Mouse (Mus musculus) lung, embryonic 14.5 days (tissue): Measurements from ENCODE around the gene Nsd1. TPM values are rescaled to one million over a fixed set of nuclear protein-coding genes. Genes with fewer than 3 reads are reported as not detected.
A peak's percentile ranks its signal among the peaks of the same experiment; 100 is the strongest.

Experiments used
- ATAC-seq: fragments of 200-750 bp; cut with Nextera tagmentation; 2 replicates; pipeline ENCODE4 v1.8.0; 2017; ENCODE audit warnings: mild to moderate bottlenecking, moderate TSS enrichment, moderate library complexity; ENCODE audit not compliant: insufficient read depth
- DNase-seq: peaks from one replicate; pipeline ENCODE4 v3.0.0-alpha.2; 2015
- H3K27ac ChIP-seq: fragments of 300-500 bp; sonication (generic); 2 replicates; pipeline ENCODE4 v1.5.1; 2014; ENCODE audit warnings: low read depth, mild to moderate bottlenecking, moderate library complexity
- H3K27me3 ChIP-seq: fragments of 300-500 bp; sonication (generic); 2 replicates; pipeline ENCODE4 v1.6.1; 2014; ENCODE audit warnings: low read length, control low read depth; ENCODE audit not compliant: insufficient read depth
- H3K36me3 ChIP-seq: fragments of 300-500 bp; sonication (generic); 2 replicates; pipeline ENCODE4 v1.6.1; 2014; ENCODE audit warnings: control low read depth; ENCODE audit not compliant: insufficient read depth
- H3K4me1 ChIP-seq: fragments of 300-500 bp; sonication (generic); 2 replicates; pipeline ENCODE4 v1.6.1; 2014; ENCODE audit warnings: antibody characterized with exemption, control low read depth; ENCODE audit not compliant: insufficient read depth
- H3K4me2 ChIP-seq: fragments of 300-500 bp; sonication (generic); 2 replicates; pipeline ENCODE4 v1.6.1; 2014; ENCODE audit warnings: mild to moderate bottlenecking
- H3K4me3 ChIP-seq: fragments of 300-500 bp; sonication (generic); 2 replicates; pipeline ENCODE4 v1.5.1; 2014; ENCODE audit warnings: low read depth, low read length
- H3K9ac ChIP-seq: fragments of 300-500 bp; sonication (generic); 2 replicates; pipeline ENCODE4 v1.6.1; 2014
- H3K9me3 ChIP-seq: fragments of 300-500 bp; sonication (generic); 2 replicates; pipeline ENCODE4 v1.6.1; 2016; ENCODE audit warnings: low read depth, low read length, control low read depth
- CTCF ChIP-seq: IDR thresholded peaks from 2 replicates; pipeline ENCODE4 v1.5.1; 2016; ENCODE audit warnings: antibody characterized with exemption, low read depth
- WGBS: fragments of 180-500 bp; shearing (Covaris S2); extraction: QIAGEN DNeasy Blood & Tissue Kit; methylation state at CpG from one replicate; pipeline ENCODE4 v1.1.7; 2014; 5-methylcytosine and 5-hydroxymethylcytosine counted together
- polyA plus RNA-seq: library from polyadenylated mRNA; unstranded; fragments of >200 nt; fragmentation: Nextera tagmentation; extraction: Ambion mirVana; gene quantifications from 2 replicates; pipeline ENCODE4 v1.2.1, GENCODE M21; 2014

Nsd1 gene
- polyA plus RNA-seq, 1 experiment from 2014 or later: 80.7 TPM

DNA sequence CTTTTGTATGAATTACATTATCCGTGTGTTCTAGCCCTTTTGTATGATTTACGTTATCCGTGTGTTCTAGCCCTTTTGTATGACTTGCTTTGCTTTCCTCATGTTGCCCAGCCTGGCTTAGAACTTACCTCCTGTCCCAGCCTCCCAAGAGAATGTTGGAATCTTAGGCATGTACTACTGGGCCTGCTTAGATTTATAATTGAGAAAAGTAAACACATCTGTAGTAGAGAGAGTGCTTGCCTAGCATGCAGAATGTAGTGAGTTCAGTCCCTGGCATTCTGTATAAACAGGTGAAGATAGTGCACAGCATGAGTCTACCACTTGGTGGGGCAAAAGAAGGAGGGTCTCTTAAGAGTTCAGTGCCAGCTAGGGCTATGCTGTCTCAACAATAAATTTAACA lies 14.8 kb downstream of the Nsd1 start:
- Histone ChIP-seq H3K27ac (no peak overlapping the region), H3K36me3 (peaks cover 81% of the 10 kb centered on the region), H3K9me3 (no peaks in the 10 kb centered on the region), H3K4me3 (no peak overlapping the region), H3K27me3 (no peaks in the 10 kb centered on the region), H3K4me1 (no peaks in the 10 kb centered on the region), H3K9ac (no peak overlapping the region), H3K4me2 (no peak overlapping the region)
- DNase-seq: no peak
- 85% methylated on average over 3 of the region's 3 CpGs for WGBS
- no peak for TF ChIP-seq CTCF
- no peak for ATAC-seq

DNA sequence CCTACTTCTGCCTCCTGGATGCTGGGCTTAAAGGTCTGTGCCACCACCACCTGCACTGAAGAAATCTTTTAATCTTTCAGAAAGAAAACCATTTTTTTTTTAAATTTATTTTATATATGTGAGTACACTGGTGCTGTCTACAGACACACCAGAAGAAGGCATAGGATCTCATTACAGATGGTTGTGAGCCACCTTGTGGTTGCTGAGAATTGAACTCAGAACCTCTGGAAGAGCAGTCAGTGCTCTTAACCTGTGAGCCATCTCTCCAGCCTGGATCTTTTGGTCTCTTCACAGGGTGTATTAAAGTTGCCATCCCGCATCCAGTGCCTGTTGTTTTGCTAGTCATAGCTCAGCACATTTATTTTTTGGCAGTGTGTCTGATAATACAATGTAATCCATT lies 21.1 kb downstream of the Nsd1 start:
- WGBS: 84% methylated on average over 1 of the region's 1 CpGs
- Histone ChIP-seq H3K4me1 (no peaks in the 10 kb centered on the region), H3K27ac (no peak overlapping the region), H3K9me3 (no peaks in the 10 kb centered on the region), H3K9ac (no peak overlapping the region), H3K4me2 (no peak overlapping the region), H3K27me3 (no peaks in the 10 kb centered on the region), H3K36me3 (peaks cover 71% of the 10 kb centered on the region), H3K4me3 (no peak overlapping the region)
- ATAC-seq: no peak
- peak; percentile 23; the same call in 1 of the 2 replicates for TF ChIP-seq CTCF
- no peak for DNase-seq

DNA sequence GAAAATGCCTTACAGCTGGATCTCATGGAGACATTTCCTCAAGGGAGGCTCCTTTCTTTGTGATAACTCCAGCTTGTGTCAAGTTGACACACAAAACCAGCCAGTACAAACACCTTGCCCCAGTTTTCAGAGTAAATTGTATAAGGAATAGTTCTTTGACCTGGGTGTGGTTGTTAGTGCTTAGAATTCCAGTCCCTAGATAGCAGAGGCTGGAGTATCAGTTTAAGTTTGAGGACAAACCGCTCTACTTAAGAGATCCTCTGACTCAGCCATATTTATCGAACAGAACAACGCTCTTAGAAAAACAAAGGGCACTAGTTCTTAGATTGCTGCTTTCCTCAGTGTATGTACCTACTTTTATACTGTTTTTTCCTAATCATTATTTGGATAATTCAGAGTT lies 33.6 kb downstream of the Nsd1 start:
- WGBS: 90% methylated on average over 3 of the region's 3 CpGs
- ATAC-seq (no peak), DNase-seq (no peak)
- Histone ChIP-seq H3K4me3 (no peak overlapping the region), H3K27ac (no peak overlapping the region), H3K27me3 (no peaks in the 10 kb centered on the region), H3K4me2 (no peak overlapping the region), H3K4me1 (no peaks in the 10 kb centered on the region), H3K9me3 (no peaks in the 10 kb centered on the region), H3K9ac (no peak overlapping the region), H3K36me3 (peaks cover 95% of the 10 kb centered on the region)
- no peak for TF ChIP-seq CTCF

DNA sequence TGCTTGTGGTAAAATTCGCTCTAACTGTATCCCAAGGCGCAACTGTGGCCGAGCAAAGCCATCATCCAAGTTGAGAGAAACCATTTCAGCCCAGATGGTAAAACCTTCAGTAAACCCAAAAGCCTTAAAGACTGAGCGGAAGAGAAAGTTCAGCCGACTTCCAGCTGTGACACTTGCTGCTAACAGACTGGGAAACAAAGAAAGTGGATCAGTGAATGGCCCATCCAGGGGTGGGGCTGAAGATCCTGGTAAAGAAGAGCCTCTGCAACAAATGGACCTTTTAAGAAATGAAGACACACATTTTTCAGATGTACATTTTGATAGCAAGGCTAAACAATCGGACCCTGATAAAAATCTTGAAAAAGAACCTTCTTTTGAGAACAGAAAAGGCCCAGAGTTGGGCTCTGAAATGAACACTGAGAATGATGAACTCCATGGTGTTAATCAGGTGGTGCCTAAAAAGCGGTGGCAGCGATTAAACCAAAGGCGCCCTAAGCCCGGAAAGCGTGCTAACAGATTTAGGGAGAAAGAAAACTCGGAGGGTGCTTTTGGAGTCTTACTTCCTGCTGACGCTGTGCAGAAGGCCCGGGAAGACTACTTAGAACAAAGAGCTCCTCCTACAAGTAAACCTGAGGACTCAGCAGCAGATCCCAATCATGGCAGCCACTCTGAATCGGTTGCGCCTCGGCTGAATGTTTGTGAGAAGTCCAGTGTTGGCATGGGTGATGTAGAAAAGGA lies 37.9 kb downstream of the Nsd1 start:
- Histone ChIP-seq H3K4me1 (no peaks in the 10 kb centered on the region), H3K27me3 (no peaks in the 10 kb centered on the region), H3K9ac (no peak overlapping the region), H3K4me3 (no peak overlapping the region), H3K36me3 (peaks cover 79% of the 10 kb centered on the region), H3K9me3 (no peaks in the 10 kb centered on the region), H3K27ac (no peak overlapping the region), H3K4me2 (no peak overlapping the region)
- ATAC-seq (no peak), DNase-seq (no peak)
- no peak for TF ChIP-seq CTCF
- WGBS: 83% methylated on average over 17 of the region's 17 CpGs

DNA sequence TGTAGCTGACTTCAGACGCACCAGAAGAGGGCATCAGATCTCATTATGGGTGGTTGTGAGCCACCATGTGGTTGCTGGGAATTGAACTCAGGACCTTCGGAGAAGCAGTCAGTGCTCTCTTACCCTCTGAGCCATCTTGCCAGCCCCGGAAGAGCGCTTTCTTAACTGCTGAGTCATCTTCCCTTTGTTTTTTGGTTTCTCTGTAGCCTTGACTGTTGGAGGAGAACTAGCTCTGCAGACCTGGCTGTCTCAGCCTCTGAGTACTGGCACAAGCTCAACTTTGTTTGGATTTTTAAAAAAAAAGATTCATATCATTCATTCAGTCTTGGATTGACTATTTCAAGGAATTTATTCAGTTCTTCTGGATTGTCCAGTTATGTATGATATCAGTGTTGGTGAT lies 39.7 kb downstream of the Nsd1 start:
- no peak for ATAC-seq
- H3K9me3 ChIP-seq: no peaks in the 10 kb centered on the region
- no peak overlapping the region for H3K9ac ChIP-seq
- peaks cover 70% of the 10 kb centered on the region for H3K36me3 ChIP-seq
- H3K4me1 ChIP-seq: no peaks in the 10 kb centered on the region
- TF ChIP-seq CTCF: no peak
- no peak overlapping the region for H3K4me2 ChIP-seq
- H3K4me3 ChIP-seq: no peak overlapping the region
- 85% methylated on average over 4 of the region's 4 CpGs for WGBS
- DNase-seq: no peak
- no peak overlapping the region for H3K27ac ChIP-seq
- no peaks in the 10 kb centered on the region for H3K27me3 ChIP-seq

DNA sequence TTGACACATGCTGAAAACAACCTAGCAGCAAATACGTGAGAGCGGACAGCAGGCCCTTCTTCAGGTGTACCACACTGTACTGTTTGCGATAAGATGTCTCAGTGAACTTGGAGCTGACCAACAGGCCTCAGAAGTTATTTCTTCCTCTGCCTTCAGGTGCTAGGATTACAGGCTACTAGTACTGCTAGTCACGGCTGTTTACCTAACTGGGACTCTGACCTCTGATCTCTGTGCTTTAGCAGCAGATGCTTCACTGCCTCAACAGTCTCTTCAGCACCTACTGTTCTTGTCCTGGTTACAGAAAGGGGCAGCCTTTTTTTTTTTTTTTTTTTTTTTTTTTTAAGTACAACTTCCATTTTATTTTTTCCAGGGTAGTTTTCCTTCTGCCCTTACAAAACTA lies 43.2 kb downstream of the Nsd1 start:
- DNase-seq: no peak
- ATAC-seq: no peak
- Histone ChIP-seq H3K4me1 (no peaks in the 10 kb centered on the region), H3K36me3 (peaks cover 49% of the 10 kb centered on the region), H3K9me3 (no peaks in the 10 kb centered on the region), H3K4me2 (no peak overlapping the region), H3K27me3 (no peaks in the 10 kb centered on the region), H3K9ac (no peak overlapping the region), H3K27ac (no peak overlapping the region), H3K4me3 (no peak overlapping the region)
- no peak for TF ChIP-seq CTCF
- 82% methylated on average over 4 of the region's 4 CpGs for WGBS

DNA sequence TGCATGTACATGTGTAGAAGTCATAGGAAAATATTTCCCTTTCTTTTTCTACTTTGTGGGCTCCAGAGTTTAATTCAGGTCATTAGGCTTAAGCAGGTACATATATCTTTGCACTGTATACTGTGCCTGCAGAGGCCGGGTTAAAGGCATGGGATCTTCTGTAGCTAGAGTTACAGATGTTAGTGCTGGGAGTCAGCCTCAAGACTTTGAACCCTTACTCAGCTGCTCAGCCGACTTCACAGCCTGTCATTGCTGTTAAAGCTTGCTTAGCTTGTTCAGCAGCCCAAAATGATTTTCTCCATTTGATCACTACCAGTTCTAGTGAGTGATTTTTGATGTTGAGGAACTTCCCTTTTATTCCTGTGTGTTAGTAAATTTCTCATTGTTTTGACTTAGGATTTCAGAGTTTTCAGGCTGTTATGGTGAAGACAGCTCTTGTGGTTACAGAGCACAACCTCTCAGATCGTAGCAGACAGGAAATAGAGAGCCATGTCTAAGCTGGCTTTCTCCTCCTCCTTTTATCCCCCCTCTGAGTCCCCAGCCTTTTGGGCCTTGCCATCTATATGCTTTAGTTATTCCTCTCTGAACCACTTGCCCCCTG lies 45.6 kb downstream of the Nsd1 start:
- no peak for TF ChIP-seq CTCF
- no peaks in the 10 kb centered on the region for H3K27me3 ChIP-seq
- no peaks in the 10 kb centered on the region for H3K4me1 ChIP-seq
- no peak overlapping the region for H3K9ac ChIP-seq
- H3K27ac ChIP-seq: no peak overlapping the region
- no peak for ATAC-seq
- peaks cover 46% of the 10 kb centered on the region for H3K36me3 ChIP-seq
- WGBS: 74% methylated on average over 3 of the region's 3 CpGs
- no peak overlapping the region for H3K4me3 ChIP-seq
- H3K9me3 ChIP-seq: no peaks in the 10 kb centered on the region
- H3K4me2 ChIP-seq: no peak overlapping the region
- no peak for DNase-seq
